Mouse (Mus musculus) bone marrow, adult 2 months (tissue): ENCODE results near the gene Farp2.

ENCODE experiments used
- CTCF ChIP-seq: fragments of 200-500 bp; IDR thresholded peaks from 2 replicates; pipeline ENCODE4 v1.5.1; 2011; ENCODE audit warnings: low read length, control low read depth; ENCODE audit not compliant: control insufficient read depth, insufficient read depth
- POLR2A ChIP-seq: fragments of 200-500 bp; IDR thresholded peaks from 2 replicates; pipeline ENCODE4 v1.6.1; 2011; ENCODE audit warnings: low read depth, mild to moderate bottlenecking, control low read depth, low read length, borderline replicate concordance; ENCODE audit not compliant: control insufficient read depth

GRCm38 (mm10) chr1:93642692-93643091 lies 130.8 kb downstream of the Farp2 start:
- no peak for TF ChIP-seq CTCF
- no peak for TF ChIP-seq POLR2A
